Mouse (Mus musculus): ENCODE data around the gene Exoc3l. TPM values are rescaled to one million over a fixed set of nuclear protein-coding genes. Genes with fewer than 3 reads are reported as not detected.

Exoc3l gene
- total RNA-seq, 1 experiment from 2014 or later: 4.0 TPM

DNA sequence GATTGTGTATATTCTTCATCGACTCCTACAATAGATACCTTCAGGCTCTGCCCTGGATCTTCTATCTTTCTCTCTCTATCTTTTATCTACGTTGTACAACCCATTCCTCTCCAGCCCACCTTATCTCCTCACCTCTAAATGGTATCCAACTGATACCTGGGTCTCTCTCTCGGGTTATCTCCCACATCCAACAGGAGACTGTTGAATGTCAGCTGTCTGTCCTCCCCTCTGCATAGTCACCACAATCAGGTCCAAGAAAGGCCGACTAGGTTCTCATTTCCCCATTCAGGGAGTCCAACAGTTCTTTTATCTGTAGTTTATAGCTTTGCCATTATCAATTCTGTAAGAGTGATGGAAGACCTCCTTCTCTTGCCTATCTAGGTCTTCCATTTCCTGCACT is 13.7 kb downstream of the Exoc3l start:
- ATAC-seq (replicated peaks in 1 of 2; ENCODE audit: insufficient read depth in 1 of 2, low FRiP score in 2 of 2, low TSS enrichment in 1 of 2, low read depth in 1 of 2, poor library complexity in 2 of 2, severe bottlenecking in 2 of 2): no peak

DNA sequence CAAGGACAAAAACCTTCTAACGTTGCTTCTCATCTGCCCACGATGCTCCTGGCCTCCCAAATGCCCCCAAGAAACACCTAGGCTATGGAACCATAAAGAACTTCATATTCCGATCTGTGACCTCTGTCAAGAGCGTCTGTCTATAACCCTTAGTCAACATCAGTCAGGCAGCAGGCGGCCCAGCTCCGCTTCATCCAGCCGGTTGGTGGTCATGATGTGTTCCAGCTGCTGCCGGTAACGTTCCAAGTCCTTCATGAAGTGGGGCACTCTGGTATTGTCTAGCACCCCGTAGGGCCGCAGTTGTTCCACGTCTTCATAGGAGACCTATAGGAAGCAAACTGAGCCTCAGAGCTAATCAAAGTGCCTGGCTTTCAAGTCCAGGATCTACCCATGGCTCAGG is 14.1 kb downstream of the Exoc3l start:
- no peak for ATAC-seq (replicated peaks in 1 of 2; ENCODE audit: insufficient read depth in 1 of 2, low FRiP score in 2 of 2, low TSS enrichment in 1 of 2, low read depth in 1 of 2, poor library complexity in 2 of 2, severe bottlenecking in 2 of 2)

DNA sequence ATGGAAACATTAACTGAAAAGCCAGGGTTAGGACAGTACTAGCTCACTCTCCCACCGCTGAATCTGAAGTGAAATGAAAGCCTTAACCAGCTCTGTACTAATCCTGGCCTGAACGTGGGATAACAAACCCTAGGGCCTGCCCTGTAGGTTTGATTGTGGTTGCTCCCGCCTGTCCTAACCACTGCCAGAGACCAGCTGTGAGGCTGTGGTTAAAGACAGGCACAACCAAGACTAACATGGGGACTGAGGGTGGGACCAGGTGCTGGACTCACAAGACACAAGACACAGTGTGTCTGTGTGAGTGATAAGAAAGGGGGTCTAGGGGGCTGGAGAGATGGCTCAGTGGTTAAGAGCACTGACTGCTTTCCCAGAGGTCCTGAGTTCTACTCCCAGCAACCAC is 15.3 kb downstream of the Exoc3l start:
- no peak for ATAC-seq (replicated peaks in 1 of 2; ENCODE audit: insufficient read depth in 1 of 2, low FRiP score in 2 of 2, low TSS enrichment in 1 of 2, low read depth in 1 of 2, poor library complexity in 2 of 2, severe bottlenecking in 2 of 2)

DNA sequence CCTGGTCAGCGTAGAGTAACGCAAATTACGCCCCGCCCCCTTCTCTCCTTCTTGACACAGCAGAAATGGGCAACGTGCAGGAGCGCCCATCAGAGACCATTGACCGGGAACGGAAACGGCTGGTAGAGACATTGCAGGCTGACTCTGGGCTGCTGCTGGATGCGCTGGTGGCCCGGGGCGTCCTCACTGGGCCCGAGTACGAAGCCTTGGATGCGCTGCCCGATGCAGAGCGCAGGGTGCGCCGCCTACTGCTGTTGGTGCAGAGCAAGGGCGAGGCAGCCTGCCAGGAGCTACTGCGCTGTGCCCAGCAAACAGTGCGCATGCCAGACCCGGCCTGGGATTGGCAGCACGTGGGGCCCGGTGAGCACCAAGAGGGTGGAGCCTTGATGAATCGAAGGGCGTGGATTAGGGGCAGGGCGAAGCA is 17.0 kb downstream of the Exoc3l start:
- ATAC-seq (replicated peaks in 1 of 2; ENCODE audit: insufficient read depth in 1 of 2, low FRiP score in 2 of 2, low TSS enrichment in 1 of 2, low read depth in 1 of 2, poor library complexity in 2 of 2, severe bottlenecking in 2 of 2): peak; percentile 51 to 76

DNA sequence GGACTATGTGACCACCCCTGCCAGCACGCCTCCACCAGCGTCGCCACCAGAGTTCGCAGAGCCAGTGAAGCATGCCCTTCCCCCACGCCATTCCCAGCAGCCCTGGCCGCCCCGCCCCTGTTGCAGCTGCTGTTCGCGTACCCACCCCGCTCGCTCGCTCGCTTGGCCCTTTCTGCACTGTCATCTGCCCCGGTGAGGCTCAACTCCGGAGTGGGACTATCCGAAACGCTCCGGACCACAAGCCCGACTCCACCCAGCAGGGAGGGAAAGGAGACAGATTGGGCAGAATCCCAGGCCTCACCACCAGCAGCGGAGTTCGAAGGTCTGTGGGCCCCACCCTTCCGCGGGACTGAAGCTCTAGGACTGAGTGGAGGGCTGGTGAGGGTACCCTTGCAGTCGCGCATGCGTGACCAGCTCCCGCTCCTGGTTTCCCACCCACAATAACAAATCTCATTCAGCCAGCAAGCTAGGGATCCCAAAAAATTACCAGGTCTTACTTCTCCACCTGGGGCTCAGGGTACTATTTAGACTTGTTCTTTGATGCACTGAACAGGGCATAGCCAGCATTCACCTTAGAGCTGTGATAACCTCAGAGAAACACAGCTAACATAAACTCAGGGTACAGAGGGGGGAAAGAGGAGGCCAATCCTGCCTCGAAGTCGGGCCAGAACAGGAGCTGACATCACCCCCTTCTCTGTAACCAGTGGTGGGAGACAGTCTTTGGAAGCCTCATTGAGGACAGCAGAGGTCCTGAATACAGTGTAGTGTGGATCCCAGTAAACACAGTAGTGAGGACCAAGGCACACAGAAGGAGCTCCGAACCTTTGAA is 19.4 kb downstream of the Exoc3l start:
- peak; percentile 54 to 65 for ATAC-seq (replicated peaks in 1 of 2; ENCODE audit: insufficient read depth in 1 of 2, low FRiP score in 2 of 2, low TSS enrichment in 1 of 2, low read depth in 1 of 2, poor library complexity in 2 of 2, severe bottlenecking in 2 of 2)

DNA sequence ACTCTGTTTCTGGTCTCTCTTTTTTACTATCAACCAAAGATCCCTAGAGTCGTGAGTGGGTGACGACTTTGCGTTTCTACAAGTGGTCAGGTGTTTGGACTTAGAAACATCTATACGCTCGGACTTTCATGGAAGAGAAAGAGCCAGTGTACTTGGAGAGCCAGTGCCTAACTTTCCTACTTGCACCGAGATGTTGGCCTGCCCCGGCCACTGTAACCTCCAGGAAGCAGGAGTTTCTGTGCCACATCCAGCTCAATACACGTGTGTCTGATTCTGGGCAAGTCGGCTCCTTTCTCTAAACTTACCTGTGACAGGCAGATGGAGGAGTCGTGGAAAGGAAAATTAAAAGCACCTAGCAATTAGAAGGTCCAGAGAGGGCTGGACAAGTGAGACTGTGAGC is 20.1 kb downstream of the Exoc3l start, which contains the start of gene Nol3:
Nol3 (plus strand) TSS at position 301 of the 400 bp plus-strand sequence.
- ATAC-seq (replicated peaks in 1 of 2; ENCODE audit: insufficient read depth in 1 of 2, low FRiP score in 2 of 2, low TSS enrichment in 1 of 2, low read depth in 1 of 2, poor library complexity in 2 of 2, severe bottlenecking in 2 of 2): no peak

DNA sequence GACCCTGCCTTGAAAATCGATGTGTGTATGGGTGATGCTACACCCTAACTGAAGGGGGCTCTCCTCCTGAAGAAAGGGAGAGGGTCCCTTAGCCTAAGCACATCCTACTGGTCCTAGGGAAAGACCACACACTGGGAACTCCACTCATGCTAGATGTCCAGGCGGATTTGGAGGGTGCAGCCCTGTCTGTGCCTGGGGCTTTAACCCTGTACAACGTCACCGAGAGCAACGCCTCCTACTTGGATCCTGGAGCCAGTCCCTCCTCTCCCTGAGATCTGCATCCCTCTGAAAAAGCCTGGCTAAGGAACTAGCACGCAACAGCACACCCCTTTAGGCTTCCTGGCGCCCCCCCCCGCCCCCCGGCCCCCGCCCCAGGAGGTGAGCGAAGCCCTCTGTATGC is 20.5 kb downstream of the Exoc3l start:
- no peak for ATAC-seq (replicated peaks in 1 of 2; ENCODE audit: insufficient read depth in 1 of 2, low FRiP score in 2 of 2, low TSS enrichment in 1 of 2, low read depth in 1 of 2, poor library complexity in 2 of 2, severe bottlenecking in 2 of 2)

DNA sequence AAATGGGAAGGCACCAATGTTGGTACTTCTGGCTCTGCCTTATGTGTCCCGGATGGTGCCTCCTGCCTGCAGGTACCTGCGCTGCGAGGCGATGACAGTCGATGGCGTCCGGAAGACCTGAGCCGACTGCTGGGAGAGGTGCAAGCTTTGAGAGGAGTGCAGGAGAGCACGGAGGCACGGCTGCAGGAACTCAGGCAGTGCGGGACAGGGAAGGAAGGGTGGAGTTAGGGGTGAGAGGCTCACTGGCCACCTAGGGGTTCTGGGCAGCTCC is 25.1 kb downstream of the Exoc3l start:
- ATAC-seq (replicated peaks in 1 of 2; ENCODE audit: insufficient read depth in 1 of 2, low FRiP score in 2 of 2, low TSS enrichment in 1 of 2, low read depth in 1 of 2, poor library complexity in 2 of 2, severe bottlenecking in 2 of 2): no peak

DNA sequence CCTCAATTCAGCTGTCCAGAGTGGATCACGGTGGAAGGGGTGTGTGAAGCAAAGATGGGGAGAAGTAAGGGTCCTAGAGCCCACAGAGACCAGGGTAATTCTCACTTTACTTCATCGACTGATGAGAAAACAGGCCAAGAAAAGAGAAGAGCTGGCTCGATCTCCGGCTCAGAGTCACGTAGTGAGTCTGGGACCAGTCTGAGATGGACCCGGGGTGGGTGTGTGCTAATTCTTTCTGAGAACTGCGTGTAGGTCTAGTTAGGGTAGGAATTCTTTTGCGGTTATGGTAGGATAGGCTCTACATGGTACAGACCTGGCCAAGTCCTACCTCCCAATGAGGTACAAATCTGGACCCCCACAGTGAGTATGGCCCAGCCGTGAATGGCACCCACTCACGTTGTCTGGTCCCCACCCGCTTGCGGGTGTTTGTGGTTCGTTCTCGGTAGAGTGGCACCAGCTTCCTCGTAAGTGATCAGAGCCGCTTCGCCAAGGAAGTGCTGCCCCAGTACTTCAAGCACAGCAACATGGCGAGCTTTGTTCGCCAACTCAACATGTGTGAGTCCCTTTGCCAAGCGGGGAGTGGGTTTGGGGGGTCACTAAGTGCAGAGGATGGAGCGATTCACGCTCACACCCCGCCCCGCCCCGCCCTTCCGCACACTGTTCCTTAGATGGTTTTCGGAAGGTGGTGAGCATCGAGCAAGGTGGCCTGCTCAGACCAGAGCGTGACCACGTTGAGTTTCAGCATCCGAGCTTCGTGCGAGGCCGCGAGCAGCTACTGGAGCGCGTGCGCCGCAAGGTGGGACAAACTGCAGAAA is 25.6 kb downstream of the Exoc3l start:
- no peak for ATAC-seq (replicated peaks in 1 of 2; ENCODE audit: insufficient read depth in 1 of 2, low FRiP score in 2 of 2, low TSS enrichment in 1 of 2, low read depth in 1 of 2, poor library complexity in 2 of 2, severe bottlenecking in 2 of 2)

DNA sequence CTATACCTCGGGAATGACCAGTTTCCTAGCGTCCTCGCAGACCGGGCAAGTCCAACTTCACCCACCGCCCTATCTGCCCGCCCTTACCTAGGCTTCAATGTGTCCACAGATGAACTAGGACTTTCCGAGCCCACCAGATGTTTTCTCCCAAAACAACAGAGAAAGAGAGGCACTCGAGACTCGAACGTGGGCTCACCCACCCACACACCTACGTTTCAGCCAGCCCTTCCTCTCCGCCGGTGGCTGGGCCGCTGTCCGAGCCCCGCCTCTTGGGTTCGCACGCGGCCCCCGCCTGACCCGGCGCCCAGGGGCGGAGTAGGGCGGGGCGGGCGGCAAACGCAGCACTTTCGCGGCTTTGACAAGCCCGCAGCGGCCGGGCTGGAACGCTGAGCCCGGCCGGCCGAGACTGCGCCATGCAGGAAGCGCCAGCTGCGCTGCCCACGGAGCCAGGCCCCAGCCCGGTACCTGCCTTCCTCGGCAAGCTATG is 26.4 kb downstream of the Exoc3l start, which contains the start of gene Hsf4:
Hsf4 (plus strand) TSS at position 341 of the 487 bp plus-strand sequence.
- ATAC-seq (replicated peaks in 1 of 2; ENCODE audit: insufficient read depth in 1 of 2, low FRiP score in 2 of 2, low TSS enrichment in 1 of 2, low read depth in 1 of 2, poor library complexity in 2 of 2, severe bottlenecking in 2 of 2): no peak

DNA sequence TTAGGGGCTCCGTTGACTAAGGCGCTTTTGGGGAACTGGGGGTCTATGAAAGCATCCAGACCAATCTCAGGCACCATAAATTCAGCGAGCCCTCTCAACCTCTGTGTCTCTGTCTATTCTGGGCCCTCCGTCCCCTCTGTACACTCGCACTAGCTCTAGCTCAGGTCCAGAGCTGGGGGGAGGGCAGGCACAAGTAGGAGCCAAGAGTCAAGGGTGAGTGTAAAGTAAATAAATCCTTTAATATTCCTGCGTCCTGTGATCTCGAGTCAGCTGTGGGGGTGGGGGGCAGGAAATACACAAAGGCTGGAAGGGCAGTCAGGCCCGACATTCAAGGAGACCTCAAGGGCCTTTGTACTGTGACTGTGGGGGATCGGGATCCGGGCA is 26.8 kb downstream of the Exoc3l start:
- ATAC-seq (replicated peaks in 1 of 2; ENCODE audit: insufficient read depth in 1 of 2, low FRiP score in 2 of 2, low TSS enrichment in 1 of 2, low read depth in 1 of 2, poor library complexity in 2 of 2, severe bottlenecking in 2 of 2): no peak

GRCm38 (mm10) chr8:105268342-105269074 is 27.4 kb downstream of the Exoc3l start:
- ATAC-seq (replicated peaks in 1 of 2; ENCODE audit: insufficient read depth in 1 of 2, low FRiP score in 2 of 2, low TSS enrichment in 1 of 2, low read depth in 1 of 2, poor library complexity in 2 of 2, severe bottlenecking in 2 of 2): no peak

DNA sequence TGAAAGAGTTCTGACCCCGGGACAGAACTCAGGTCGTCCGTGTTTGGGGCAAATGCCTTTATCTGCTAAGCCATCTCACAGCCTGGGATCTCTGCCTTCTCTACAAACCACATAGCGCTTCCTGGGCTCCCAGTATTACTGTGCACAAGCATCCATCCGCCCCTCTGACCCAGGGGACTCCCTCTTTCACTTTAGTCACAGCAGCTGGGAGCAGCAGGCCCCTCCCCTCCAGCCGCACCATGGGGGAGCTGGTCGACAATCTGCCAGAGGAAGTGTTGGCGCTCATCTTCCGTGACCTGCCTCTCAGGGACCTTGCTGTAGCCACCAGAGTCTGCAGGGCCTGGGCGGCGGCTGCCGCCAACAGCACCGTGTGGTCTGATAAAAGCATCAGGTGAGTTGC is 29.1 kb downstream of the Exoc3l start:
- ATAC-seq (replicated peaks in 1 of 2; ENCODE audit: insufficient read depth in 1 of 2, low FRiP score in 2 of 2, low TSS enrichment in 1 of 2, low read depth in 1 of 2, poor library complexity in 2 of 2, severe bottlenecking in 2 of 2): no peak

DNA sequence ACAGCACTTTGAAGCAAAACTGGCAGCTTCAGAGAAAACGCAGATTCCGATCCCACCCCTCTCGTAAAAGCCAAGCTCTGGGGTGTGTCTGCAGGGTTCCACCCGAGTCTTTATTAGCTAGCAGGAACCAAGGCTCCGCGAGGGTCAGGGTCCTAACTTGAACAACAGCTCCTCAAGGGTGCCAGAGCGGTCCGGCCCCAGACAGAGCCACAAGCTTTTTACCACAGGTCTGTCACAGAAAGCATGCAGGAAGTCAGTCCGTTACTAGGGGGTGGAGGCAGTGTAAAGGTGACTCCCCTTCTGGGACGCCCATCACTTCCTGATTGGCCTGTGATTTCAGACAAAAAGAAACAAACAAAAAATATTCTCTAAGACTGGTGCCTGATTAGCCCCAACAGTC is 30.8 kb downstream of the Exoc3l start:
- peak; percentile 65 to 80 for ATAC-seq (replicated peaks in 1 of 2; ENCODE audit: insufficient read depth in 1 of 2, low FRiP score in 2 of 2, low TSS enrichment in 1 of 2, low read depth in 1 of 2, poor library complexity in 2 of 2, severe bottlenecking in 2 of 2)

GRCm38 (mm10) chr8:105264024-105264982 is 31.6 kb downstream of the Exoc3l start, which contains the start of the genes Tradd and Fbxl8:
Gene Tradd, minus strand, starts transcription at chr8:105264609.
Gene Fbxl8, plus strand, starts transcription at chr8:105264648.
- peak; percentile 51 to 73 for ATAC-seq (replicated peaks in 1 of 2; ENCODE audit: insufficient read depth in 1 of 2, low FRiP score in 2 of 2, low TSS enrichment in 1 of 2, low read depth in 1 of 2, poor library complexity in 2 of 2, severe bottlenecking in 2 of 2)

DNA sequence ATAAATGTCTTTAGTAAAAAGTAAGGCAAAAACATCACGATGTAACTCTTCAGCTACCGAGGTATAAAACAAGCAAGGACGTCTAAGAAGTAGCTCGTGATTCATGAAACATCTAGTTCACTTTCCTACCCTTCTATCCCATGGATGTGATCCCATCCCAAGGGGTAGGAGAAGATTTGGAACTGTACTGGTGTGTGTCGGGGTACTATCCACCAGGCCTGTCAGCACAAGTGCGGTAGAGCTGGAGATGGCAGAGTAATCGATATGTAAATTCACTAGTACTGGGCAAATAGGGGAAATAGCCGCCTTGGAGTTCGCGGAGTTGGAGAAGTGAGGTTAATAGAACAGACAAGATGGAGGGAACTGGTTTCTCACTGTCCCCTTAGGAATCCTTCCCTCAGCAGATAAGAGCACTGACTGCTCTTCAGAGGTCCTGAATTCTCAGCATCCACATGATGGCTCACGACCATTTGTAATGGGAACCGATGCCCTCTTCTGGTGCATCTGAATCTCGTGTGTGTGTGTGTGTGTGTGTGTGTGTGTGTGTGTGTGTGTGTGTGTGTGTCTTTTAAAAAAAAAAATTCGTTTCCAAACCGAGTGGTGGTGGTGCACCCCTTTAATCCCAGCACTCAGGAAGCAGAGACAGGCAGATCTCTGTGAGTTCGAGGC is 32.5 kb downstream of the Exoc3l start:
- no peak for ATAC-seq (replicated peaks in 1 of 2; ENCODE audit: insufficient read depth in 1 of 2, low FRiP score in 2 of 2, low TSS enrichment in 1 of 2, low read depth in 1 of 2, poor library complexity in 2 of 2, severe bottlenecking in 2 of 2)
